Mouse (Mus musculus) kidney, postnatal 0 days (tissue): ENCODE measurements around the gene Gpd2. TPM values are rescaled to one million over a fixed set of nuclear protein-coding genes. Genes with fewer than 3 reads are reported as not detected.

Experiments
- ATAC-seq: fragments of 200-750 bp; cut with Nextera tagmentation; replicated peaks from 2 replicates; pipeline ENCODE4 v1.8.0; 2017; ENCODE audit warnings: low read depth, moderate number of reproducible peaks, moderate TSS enrichment, moderate library complexity; ENCODE audit not compliant: low FRiP score
- DNase-seq: peaks from one replicate; pipeline ENCODE4 v3.0.0-alpha.2; 2016; ENCODE audit warnings: low spot score
- H3K27ac ChIP-seq: fragments of 300-500 bp; sonication (generic); 2 replicates; pipeline ENCODE4 v1.5.1; 2014; ENCODE audit warnings: mild to moderate bottlenecking
- H3K27me3 ChIP-seq: fragments of 300-500 bp; sonication (generic); 2 replicates; pipeline ENCODE4 v1.6.1; 2014; ENCODE audit warnings: low read length, mixed read lengths; ENCODE audit not compliant: insufficient read depth
- H3K36me3 ChIP-seq: fragments of 300-500 bp; sonication (generic); 2 replicates; pipeline ENCODE4 v1.6.1; 2014; ENCODE audit warnings: low read length, mixed read lengths; ENCODE audit not compliant: insufficient read depth
- H3K4me1 ChIP-seq: fragments of 300-500 bp; sonication (generic); replicated peaks from 2 replicates; pipeline ENCODE4 v1.6.1; 2014; ENCODE audit warnings: antibody characterized with exemption, low read length, mixed read lengths; ENCODE audit not compliant: insufficient read depth
- H3K4me2 ChIP-seq: fragments of 300-500 bp; sonication (generic); 2 replicates; pipeline ENCODE4 v1.6.1; 2014; ENCODE audit warnings: mild to moderate bottlenecking, low read length, moderate library complexity, mixed read lengths
- H3K4me3 ChIP-seq: fragments of 300-500 bp; sonication (generic); replicated peaks from 2 replicates; pipeline ENCODE4 v1.5.1; 2014; ENCODE audit warnings: low read depth, low read length
- H3K9ac ChIP-seq: fragments of 300-500 bp; sonication (generic); 2 replicates; pipeline ENCODE4 v1.6.1; 2014; ENCODE audit warnings: low read depth, low read length
- H3K9me3 ChIP-seq: fragments of 300-500 bp; sonication (generic); replicated peaks from 2 replicates; pipeline ENCODE4 v1.6.1; 2016; ENCODE audit warnings: low read length, inconsistent platforms, mixed read lengths
- CTCF ChIP-seq: IDR thresholded peaks from 2 replicates; pipeline ENCODE4 v1.5.1; 2016; ENCODE audit warnings: antibody characterized with exemption, low read depth, mild to moderate bottlenecking, moderate library complexity
- WGBS: fragments of 180-500 bp; shearing (Covaris S2); extraction: QIAGEN DNeasy Blood & Tissue Kit; methylation state at CpG from one replicate; pipeline ENCODE4 v1.1.7; 2014; 5-methylcytosine and 5-hydroxymethylcytosine counted together
- polyA plus RNA-seq: library from polyadenylated mRNA; unstranded; fragments of >200 nt; fragmentation: Nextera tagmentation; extraction: Ambion mirVana; gene quantifications from 2 replicates; pipeline ENCODE4 v1.2.1, GENCODE M21; 2015

The Gpd2 gene
- polyA plus RNA-seq, 1 experiment from 2014 or later: 11.9 TPM

DNA sequence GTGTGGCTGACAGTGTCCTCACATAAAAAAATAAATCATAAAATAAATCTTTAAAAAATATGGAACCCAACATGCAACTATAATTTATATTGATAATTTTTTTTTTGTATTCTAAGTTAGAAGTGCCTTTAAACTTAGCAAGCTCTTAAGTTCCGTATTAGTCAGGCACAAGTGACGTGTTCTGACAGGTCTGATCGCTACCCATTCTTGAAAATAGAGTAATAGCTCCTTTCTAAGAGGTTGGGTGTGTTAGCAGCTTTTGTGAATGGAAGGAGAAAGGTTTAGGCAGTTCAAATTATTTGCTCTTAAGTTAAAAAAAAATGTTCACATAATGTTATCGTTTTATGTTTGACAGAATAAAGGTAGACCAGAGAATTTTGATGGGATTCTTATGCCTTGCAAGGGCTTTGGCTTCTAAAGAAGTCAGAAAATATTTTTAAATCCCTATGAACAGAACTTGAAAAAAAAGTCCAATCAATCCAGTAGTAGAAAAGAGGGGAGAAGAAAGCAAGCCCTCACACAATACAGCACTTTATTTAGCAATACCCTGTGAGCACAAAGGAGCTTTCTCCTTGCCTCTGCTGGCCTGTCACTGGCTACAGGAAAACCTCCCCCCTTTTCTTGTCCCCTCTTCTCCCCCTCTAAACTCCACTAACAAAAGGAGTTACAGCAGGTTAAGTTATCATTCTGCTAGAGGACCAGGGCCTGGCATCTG lies 29.4 kb downstream of the Gpd2 start:
- Histone ChIP-seq H3K36me3 (no peaks in the 10 kb centered on the region), H3K27ac (no peak overlapping the region), H3K4me3 (no peak overlapping the region), H3K4me2 (no peak overlapping the region), H3K9me3 (no peaks in the 10 kb centered on the region), H3K4me1 (no peaks in the 10 kb centered on the region), H3K9ac (no peak overlapping the region), H3K27me3 (no peaks in the 10 kb centered on the region)
- ATAC-seq: no peak
- DNase-seq: no peak
- no peak for TF ChIP-seq CTCF
- 91% methylated on average over 4 of the region's 4 CpGs for WGBS

DNA sequence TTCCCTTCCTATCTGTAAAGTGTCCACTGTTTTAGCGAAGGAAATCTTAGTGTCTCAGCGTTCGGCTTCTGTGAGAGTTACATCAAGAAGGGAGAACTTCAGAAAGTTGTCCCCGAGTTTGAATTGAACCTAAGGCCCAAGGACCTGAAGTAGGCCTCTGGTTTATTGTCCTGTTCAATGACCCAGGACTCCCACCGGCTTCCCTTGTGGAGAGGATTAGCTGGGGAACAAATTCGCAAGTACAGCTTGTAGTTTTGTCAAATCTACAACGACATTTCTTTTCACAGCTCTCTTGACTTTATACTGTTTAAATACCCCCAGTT lies 29.9 kb downstream of the Gpd2 start:
- 34% methylated on average over 7 of the region's 7 CpGs for WGBS
- no peaks in the 10 kb centered on the region for H3K36me3 ChIP-seq
- ATAC-seq (no peak), DNase-seq (no peak)
- no peak overlapping the region for H3K9ac ChIP-seq
- H3K4me3 ChIP-seq: no peak overlapping the region
- H3K9me3 ChIP-seq: no peaks in the 10 kb centered on the region
- H3K4me1 ChIP-seq: no peaks in the 10 kb centered on the region
- H3K27me3 ChIP-seq: no peaks in the 10 kb centered on the region
- no peak overlapping the region for H3K27ac ChIP-seq
- no peak for TF ChIP-seq CTCF
- no peak overlapping the region for H3K4me2 ChIP-seq

DNA sequence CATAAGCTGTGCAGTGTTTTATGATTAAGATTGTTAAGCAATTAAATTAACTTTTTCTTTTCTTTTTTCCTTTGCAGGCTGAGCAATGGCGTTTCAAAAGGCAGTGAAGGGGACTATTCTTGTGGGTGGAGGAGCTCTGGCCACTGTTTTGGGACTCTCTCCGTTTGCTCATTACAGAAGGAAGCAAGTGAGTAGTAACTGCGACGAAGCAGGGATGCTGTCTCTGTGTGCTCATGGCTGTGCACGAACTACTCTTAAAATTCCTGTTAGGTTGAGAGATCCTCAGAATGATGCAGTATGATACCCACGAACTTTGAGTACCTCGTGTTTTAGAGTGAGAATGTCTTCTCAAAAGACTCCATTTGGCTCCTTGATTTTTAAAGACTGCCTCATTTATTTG lies 30.5 kb downstream of the Gpd2 start:
- no peak overlapping the region for H3K4me2 ChIP-seq
- no peak overlapping the region for H3K9ac ChIP-seq
- ATAC-seq: no peak
- no peak overlapping the region for H3K27ac ChIP-seq
- no peak for TF ChIP-seq CTCF
- H3K36me3 ChIP-seq: no peaks in the 10 kb centered on the region
- WGBS: 69% methylated on average over 7 of the region's 7 CpGs
- no peaks in the 10 kb centered on the region for H3K27me3 ChIP-seq
- H3K4me3 ChIP-seq: no peak overlapping the region
- no peak for DNase-seq
- no peaks in the 10 kb centered on the region for H3K9me3 ChIP-seq
- H3K4me1 ChIP-seq: no peaks in the 10 kb centered on the region

DNA sequence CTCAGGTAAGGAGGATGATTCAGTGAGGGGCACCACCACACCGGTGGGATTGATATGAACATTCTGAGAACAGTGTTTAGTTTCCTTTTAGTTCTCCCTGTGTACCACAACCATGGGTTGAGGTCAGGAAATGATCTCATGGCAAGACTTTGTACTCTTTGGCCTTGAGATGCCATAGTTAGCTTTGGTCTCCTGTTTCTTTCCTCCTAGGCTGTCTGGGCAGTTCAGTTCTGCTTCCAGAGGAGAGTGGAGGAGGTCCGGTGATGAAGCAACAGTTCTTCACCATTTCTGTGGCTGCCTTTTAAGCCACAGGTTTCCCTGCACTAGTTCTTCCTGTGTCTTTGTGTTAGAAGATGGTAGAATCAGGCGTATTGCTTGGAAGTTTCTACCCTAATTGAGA lies 31.4 kb downstream of the Gpd2 start:
- H3K27me3 ChIP-seq: no peaks in the 10 kb centered on the region
- H3K27ac ChIP-seq: no peak overlapping the region
- H3K9me3 ChIP-seq: no peaks in the 10 kb centered on the region
- TF ChIP-seq CTCF: no peak
- no peak overlapping the region for H3K4me3 ChIP-seq
- H3K36me3 ChIP-seq: no peaks in the 10 kb centered on the region
- ATAC-seq (no peak), DNase-seq (no peak)
- no peaks in the 10 kb centered on the region for H3K4me1 ChIP-seq
- no peak overlapping the region for H3K9ac ChIP-seq
- H3K4me2 ChIP-seq: no peak overlapping the region
- WGBS: 84% methylated on average over 3 of the region's 3 CpGs

DNA sequence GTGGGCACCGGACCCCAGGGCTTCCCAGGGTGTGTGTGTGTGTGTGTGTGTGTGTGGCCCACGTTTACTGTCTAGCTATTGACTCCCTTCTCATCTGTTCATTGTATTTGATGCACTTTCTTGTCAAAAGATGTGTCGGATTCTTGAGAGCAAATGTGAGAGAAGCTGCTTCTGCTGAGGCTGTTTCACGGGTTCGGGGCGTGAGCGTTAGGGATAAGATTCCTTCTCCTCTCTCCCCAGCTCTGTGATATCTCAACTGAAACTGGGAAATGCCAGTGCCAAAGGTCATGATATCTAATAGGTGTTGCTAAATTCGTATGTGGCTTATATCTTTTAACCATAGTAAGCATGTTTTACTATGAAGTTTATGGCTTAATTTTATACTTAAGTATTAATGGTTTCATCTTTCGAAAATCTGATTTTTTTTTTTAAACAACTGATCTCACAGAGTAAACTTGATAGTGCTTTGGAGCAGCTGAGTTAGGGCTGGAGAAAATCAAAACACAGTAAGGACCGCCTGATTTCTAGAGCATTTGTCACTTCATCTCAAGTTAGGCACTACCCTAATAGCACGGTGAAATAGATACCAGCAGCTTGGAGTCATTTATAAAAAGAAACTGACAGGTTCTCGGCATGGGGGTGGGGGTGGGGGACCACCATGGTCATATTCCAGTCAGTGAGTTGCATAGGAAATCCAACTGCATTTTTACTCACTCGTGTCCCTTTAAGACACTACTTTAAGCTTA lies 32.4 kb downstream of the Gpd2 start:
- no peak overlapping the region for H3K4me2 ChIP-seq
- no peak overlapping the region for H3K27ac ChIP-seq
- no peaks in the 10 kb centered on the region for H3K27me3 ChIP-seq
- no peak for ATAC-seq
- TF ChIP-seq CTCF: no peak
- H3K4me3 ChIP-seq: no peak overlapping the region
- no peaks in the 10 kb centered on the region for H3K36me3 ChIP-seq
- H3K9me3 ChIP-seq: no peaks in the 10 kb centered on the region
- WGBS: 55% methylated on average over 13 of the region's 13 CpGs
- DNase-seq: no peak
- no peaks in the 10 kb centered on the region for H3K4me1 ChIP-seq
- no peak overlapping the region for H3K9ac ChIP-seq

DNA sequence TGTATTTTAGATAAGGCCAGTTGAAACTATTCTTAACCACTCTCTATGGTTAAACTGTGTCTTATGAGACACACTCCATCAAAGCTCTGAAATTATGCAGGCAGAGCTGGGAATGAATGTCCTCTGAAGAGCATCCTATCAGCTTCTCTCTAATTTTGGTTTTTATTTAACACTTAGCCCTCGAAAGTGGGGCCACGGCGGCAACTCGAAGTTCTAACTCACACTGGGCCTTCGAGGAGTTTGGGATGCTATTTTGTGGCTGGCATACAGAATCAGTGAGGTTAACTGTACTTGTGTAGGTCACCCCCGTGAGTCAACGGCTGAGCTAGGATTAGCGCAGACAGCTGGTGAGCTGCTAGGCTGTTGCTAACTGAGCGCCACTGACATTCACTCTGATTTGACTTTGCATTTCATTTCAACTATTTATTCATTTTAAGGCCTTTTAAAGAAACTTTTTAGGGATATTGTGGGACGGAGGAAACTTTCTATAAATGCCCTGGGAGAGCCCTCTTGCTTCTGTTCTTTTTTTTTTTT lies 42.8 kb downstream of the Gpd2 start:
- H3K9ac ChIP-seq: no peak overlapping the region
- ATAC-seq (no peak), DNase-seq (no peak)
- no peak overlapping the region for H3K4me3 ChIP-seq
- H3K27me3 ChIP-seq: no peaks in the 10 kb centered on the region
- TF ChIP-seq CTCF: no peak
- H3K9me3 ChIP-seq: no peaks in the 10 kb centered on the region
- no peak overlapping the region for H3K4me2 ChIP-seq
- H3K27ac ChIP-seq: no peak overlapping the region
- H3K36me3 ChIP-seq: no peaks in the 10 kb centered on the region
- WGBS: 92% methylated on average over 10 of the region's 10 CpGs
- no peaks in the 10 kb centered on the region for H3K4me1 ChIP-seq
